Mouse (Mus musculus): ENCODE data around the gene 1190002N15Rik. TPM values are rescaled to one million over a fixed set of nuclear protein-coding genes. Genes with fewer than 3 reads are reported as not detected.

Gene 1190002N15Rik
- total RNA-seq, 1 experiment from 2014 or later: 24.6 TPM

- no peak for DNase-seq
These were observed 7.9 kb downstream of the 1190002N15Rik start for GRCm38 (mm10) chr9:94529987-94530386.

- DNase-seq: no peak
These were observed 8.6 kb downstream of the 1190002N15Rik start for GRCm38 (mm10) chr9:94529146-94529746.

- no peak for DNase-seq
These were observed 11.4 kb downstream of the 1190002N15Rik start for GRCm38 (mm10) chr9:94526473-94526872.

- no peak for DNase-seq
These were observed 25.6 kb downstream of the 1190002N15Rik start for GRCm38 (mm10) chr9:94512246-94512645.

GRCm38 (mm10) chr9:94511139-94511538 is 26.7 kb downstream of the 1190002N15Rik start:
- DNase-seq: no peak

GRCm38 (mm10) chr9:94506980-94507379 is 30.9 kb downstream of the 1190002N15Rik start:
- DNase-seq: no peak

GRCm38 (mm10) chr9:94491467-94491866 is 46.4 kb downstream of the 1190002N15Rik start:
- no peak for DNase-seq

GRCm38 (mm10) chr9:94487976-94488375 is 49.9 kb downstream of the 1190002N15Rik start:
- DNase-seq: no peak

- no peak for DNase-seq
These were observed 54.5 kb downstream of the 1190002N15Rik start for GRCm38 (mm10) chr9:94483291-94483879.

- peak; percentile 58 for DNase-seq
These were observed 55.5 kb downstream of the 1190002N15Rik start for GRCm38 (mm10) chr9:94482215-94482975.

GRCm38 (mm10) chr9:94481057-94481456 is 56.8 kb downstream of the 1190002N15Rik start:
- no peak for DNase-seq

- no peak for DNase-seq
These were observed 58.5 kb downstream of the 1190002N15Rik start for GRCm38 (mm10) chr9:94479382-94479781.

GRCm38 (mm10) chr9:94478954-94479353 is 58.9 kb downstream of the 1190002N15Rik start:
- DNase-seq: peak; percentile 25

- DNase-seq: no peak
These were observed 61.9 kb downstream of the 1190002N15Rik start for GRCm38 (mm10) chr9:94475973-94476372.

GRCm38 (mm10) chr9:94473898-94474297 is 64.0 kb downstream of the 1190002N15Rik start:
- DNase-seq: no peak

- no peak for DNase-seq
These were observed 64.8 kb downstream of the 1190002N15Rik start for GRCm38 (mm10) chr9:94472963-94473582.

- DNase-seq: no peak
These were observed 66.4 kb downstream of the 1190002N15Rik start for GRCm38 (mm10) chr9:94471485-94471884.

Other genes starting within 250 kb of the 1190002N15Rik start
- 2.3 and 5.5 TPM in 2 replicates for gene Slc9a9, start 131.8 kb upstream of the 1190002N15Rik start, total RNA-seq (2021)